In the genomic region with DNA sequence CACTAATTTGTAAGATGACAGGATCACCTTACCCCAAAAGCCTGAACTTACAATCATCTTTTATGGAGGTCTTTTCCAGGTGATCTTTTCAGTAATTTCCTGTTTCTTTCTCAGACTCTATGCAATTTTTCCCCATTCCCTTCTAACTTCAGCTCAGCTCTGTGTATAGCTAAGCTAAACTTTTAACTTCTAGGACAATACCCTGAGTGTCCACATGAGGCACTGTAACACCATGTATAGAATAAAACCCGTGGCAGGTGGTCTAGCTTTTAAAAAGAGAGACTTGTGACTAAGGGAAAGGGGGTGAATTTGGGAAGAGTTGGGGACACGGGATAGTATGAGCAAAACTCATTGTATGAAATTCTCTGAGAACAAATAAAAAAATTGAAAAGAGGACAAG, we compare ENCODE assay signal across 8 mouse cellular contexts. TPM values are rescaled to one million over a fixed set of nuclear protein-coding genes. Genes with fewer than 3 reads are reported as not detected.
DNase-seq lines count a peak whose midpoint lies in the region.

No protein-coding gene starts in this region.

- DNase-seq in heart, adult 11 months = peak; percentile 12
- no peak for DNase-seq in heart, adult 9 months (ENCODE audit: low spot score in 2 of 2)
- DNase-seq in right cerebral cortex, adult 18-20 months = peak; percentile 23
- no peak for DNase-seq in right cerebral cortex, postnatal 25 days
- DNase-seq in embryo, embryonic 9.5 days (ENCODE audit: extremely low spot score) = peak; percentile 57
- DNase-seq in left cerebral cortex, postnatal 25 days (ENCODE audit: low spot score in 2 of 2) = peak; percentile 48 to 51
- no peak for DNase-seq in spleen, postnatal 4 days (ENCODE audit: low spot score in 2 of 2)
- DNase-seq in thymus, postnatal 10 days (ENCODE audit: low spot score in 2 of 2) = no peak

- intact Hi-C loops in left cerebral cortex, postnatal 25 days (cut with DNase I) = loop anchor here (5.0 to 10.0 kb wide), 3 partner anchors 205 to 278 kb away; a partner anchor contains a TSS

RNA-seq across cellular contexts. Expression of a gene that starts 36.6 kb away (rescaled TPM):
- total RNA-seq in left cerebral cortex, postnatal 25 days (2021) = 1 to 10 TPM; 5.1 to 5.4 TPM

Comparison
In these comparisons a context has a peak if more than half of its experiments do, and no peak if none do; other contexts are left out.
1. DNase-seq: peak in heart, adult 11 months (single experiment), right cerebral cortex, adult 18-20 months (single experiment), embryo, embryonic 9.5 days (single experiment) and left cerebral cortex, postnatal 25 days (2 of 2); none in heart, adult 9 months (0 of 2), right cerebral cortex, postnatal 25 days (single experiment), spleen, postnatal 4 days (0 of 2) and thymus, postnatal 10 days (0 of 2).